Mouse (Mus musculus): ENCODE data around the gene Adam1a. TPM values are rescaled to one million over a fixed set of nuclear protein-coding genes. Genes with fewer than 3 reads are reported as not detected.

Adam1a gene
- total RNA-seq (2017): 13.8 and 14.0 TPM in 2 replicates

DNA sequence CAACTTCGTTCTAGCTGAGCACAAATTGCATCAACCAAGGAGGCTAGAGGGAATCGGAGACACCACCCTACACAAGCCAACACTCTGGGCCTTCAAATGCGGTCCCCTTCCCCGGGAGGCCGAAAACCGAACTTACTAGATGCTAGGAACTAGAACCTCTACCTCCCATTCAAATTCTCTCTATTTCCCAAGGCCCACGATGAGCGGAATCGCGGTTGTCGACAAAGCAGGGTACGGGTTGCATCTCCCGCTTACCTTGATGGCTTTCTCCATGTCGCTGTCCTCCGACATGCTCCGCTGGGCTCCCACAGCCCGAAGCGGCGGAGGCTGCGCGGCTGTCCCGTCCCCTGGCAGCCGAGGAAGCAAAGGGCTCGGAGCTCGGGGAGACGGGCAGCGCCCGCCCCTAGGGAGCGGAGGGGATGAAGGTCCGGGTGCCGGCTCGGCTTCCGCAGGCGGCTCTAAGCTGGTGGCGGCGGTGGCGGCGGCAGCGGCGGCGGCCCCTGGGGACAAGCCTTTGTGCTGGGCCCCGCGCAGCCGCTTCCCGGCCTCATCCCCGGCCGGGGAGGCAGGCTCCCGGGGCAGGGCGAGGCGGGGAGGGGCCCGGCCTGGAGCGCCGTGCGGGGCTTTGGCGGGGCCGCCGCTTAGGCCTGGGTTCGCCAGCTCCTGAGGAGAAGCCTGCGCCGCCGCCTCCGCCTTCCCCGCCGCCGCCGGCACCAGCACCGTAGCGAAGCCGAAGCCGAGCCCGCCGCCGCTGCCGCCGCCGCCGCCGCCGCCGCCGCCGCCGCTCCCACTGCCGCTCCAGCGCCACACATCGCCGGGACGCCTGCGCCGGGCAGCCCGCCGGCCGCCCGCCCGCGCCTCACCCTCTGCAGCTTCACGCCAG is at the start of gene Adam1a, which contains the start of gene Gm42878:
Adam1a (minus strand) TSS at position 573 of the 883 bp plus-strand sequence.
Gm42878 (minus strand) TSS at position 573 of the 883 bp plus-strand sequence.
- ATAC-seq (ENCODE audit: extremely low read depth, insufficient number of reproducible peaks, low FRiP score, poor library complexity, severe bottlenecking): no peak

DNA sequence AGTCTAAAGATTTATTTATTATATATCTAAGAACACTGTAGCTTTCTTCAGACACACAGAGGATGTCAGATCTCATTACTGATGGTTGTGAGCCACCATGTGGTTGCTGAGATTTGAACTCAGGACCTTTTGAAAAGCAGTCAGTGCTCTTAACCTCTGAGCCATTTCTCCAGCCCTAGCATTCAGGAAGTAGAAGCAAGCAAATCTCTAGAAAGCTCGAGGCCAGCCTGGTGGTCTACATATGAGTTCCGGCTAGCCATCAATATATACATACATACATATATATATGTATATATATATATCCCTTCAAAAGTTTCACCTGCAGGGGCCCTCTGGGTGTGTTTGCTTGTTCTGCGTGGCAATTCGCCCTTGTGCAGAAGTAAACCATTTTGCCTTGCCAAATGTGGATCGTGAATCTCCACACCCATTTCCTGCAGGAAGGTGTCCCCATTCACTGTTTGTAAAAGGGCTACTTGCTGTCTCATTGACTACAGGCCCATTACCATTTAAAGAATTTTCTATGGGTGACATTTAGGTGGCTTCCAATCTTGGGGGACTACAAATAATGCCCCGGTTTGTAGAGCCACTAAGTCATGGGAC is 49.5 kb upstream of the Adam1a start:
- ATAC-seq (ENCODE audit: extremely low read depth, insufficient number of reproducible peaks, low FRiP score, poor library complexity, severe bottlenecking): no peak

DNA sequence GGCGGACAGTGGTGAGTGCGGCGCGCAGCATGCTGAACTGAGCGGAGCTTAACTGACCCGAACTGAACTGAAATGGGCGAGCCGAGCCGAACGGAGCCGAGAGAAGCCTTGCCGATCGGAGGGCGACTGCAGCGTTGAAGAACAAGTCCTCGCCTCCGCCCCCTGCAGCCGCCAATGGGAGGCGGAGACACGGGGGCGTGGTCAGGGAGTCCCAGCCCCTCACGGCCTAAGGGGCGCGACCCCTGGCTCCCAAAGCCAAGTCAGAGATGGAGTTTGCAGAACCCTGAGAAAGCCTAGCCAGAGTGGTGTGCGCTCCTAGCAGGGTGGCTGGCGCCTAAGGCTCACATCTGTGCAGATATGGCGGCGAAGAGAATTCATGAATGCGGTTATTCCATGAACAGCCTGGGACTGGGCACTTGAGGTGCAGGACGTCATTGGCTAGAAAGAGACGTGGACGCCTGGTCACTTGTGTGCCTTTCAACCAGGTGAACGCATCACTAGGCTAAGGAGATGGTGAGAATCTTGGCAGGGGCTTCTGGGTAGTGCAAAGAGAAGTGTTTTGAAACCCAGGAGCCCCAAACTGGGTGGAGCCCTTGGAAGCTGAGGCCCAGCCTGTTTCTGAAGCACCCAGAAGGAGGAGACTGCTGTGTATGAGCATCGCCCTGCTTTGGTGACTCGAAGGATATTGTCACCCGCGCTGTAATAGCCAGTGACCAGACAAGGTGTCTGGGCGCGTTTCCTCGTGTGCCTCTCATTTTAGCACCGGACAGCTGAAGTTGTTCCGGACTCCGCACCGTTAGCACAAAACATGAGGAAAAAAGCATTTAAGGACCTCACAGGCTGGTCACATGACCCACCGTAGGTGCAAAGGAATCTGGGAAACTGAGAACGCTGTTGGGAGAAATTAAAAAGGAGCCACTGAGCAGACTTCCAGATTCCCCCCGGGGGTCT is 48.4 kb upstream of the Adam1a start, which contains the start of gene Aldh2:
Aldh2 (minus strand) TSS at position 374 of the 951 bp plus-strand sequence.
- peak; percentile 62 for ATAC-seq (ENCODE audit: extremely low read depth, insufficient number of reproducible peaks, low FRiP score, poor library complexity, severe bottlenecking)

DNA sequence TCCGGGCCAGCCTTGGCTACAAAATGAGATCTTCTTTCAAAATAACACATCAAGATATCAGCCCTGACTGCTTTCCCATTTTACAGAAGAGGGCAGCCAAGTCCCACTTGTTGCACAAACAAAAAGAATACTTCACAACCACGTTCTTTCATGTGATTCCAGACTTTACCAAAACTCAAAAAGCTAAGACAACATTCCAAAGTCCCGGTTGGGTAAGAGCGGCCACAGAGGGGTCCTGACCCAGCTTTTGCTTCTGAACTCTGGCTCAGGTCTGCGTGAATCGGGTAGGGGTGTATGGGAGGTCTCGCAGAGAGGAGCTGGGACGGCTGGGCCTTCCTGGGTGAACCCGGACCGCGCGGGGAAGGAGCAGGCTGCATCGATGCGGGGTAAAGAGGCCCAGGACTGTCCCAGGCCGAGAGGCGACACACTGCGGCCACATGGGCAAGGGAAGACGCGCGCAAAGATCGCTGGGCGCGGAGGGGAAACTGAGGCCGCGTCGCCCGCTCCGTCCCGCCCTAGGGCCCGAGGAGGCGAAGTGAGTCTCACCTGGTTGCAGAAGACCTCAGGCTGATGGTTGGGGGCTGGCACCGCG is 47.6 kb upstream of the Adam1a start:
- ATAC-seq (ENCODE audit: extremely low read depth, insufficient number of reproducible peaks, low FRiP score, poor library complexity, severe bottlenecking): no peak

DNA sequence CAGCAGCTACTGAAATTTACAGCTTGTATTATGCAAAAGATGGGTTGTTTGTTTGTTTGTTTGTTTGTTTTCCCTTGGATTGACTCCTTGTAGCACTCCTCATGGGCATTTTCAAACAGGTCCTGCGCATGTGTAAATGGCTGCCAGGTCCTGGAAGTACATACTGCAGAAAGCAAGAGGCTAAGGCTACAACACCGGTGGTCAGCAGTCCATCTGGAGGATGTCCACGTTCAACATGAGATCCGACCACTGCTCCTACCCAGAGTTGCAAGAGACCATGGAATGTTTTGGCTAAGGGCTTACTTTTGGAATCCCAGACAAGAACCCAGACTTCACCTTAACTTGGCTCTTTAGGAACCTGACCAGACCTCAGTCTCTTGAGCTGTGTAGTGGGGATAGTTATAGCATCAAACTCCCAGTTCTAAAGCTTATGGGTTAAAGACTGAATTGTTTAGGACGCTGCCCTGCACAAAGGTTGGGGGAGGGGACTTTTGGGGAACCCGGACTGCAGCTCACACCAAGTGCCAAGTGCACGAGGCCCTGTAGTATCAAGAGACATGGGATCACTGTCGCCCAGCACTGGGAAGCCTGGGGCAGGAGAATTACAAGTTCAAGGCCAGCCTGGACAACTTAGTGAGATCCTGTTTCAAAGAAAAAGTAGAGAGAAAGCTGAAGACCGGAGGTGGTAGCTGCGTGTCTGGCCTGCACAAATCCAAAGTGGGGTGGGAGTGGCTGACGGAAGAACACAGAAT is 47.0 kb upstream of the Adam1a start:
- ATAC-seq (ENCODE audit: extremely low read depth, insufficient number of reproducible peaks, low FRiP score, poor library complexity, severe bottlenecking): no peak

DNA sequence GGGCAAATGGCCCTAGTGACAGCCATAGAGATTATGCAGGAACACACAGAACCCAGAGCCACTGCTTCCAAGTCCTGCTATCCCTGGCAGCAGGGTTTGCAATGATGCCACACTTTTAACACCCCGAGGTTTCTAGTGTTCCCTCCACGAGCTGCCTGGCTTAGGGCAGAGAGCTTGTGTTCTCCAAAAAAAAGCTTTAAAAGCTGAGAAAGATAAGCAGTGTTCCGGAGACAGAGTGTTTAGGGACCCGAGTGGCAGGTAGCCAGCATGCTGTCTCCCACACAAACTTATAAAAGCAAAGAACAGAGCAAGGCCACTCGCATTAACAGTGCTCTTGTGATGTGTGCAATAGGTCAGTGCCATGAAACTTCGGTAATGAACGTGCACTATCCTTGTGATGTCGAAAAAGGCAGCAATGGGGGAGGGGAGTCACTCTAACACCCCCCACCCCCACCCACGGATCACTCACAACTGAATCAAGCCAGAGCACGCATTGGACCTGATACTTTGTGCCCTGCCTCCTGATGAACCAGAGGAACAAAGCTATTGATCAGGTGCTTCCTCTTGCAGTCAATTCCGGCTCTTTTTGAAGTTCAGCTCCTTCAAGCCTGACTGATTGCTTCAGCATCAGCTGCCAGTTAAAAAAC is 46.3 kb upstream of the Adam1a start:
- ATAC-seq (ENCODE audit: extremely low read depth, insufficient number of reproducible peaks, low FRiP score, poor library complexity, severe bottlenecking): no peak

DNA sequence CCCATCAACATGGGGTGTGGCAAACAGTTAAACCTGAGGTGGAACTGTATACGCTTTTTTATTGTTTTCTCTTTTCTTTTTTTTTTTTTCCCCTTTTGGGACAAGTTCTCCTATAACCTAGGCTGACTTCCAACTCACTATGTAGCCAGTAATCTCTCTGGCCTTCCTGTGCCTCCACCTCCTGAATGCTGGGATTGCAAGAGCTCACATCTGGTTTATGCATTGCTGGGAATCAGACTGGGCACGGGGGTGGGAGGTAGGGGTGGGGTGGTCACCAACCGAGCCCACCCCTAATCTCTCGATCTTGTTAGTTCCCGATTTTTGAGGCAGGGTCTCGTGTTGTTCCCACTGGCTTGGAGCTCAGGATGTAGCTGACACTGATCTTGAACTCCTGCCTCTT is 44.6 kb upstream of the Adam1a start:
- no peak for ATAC-seq (ENCODE audit: extremely low read depth, insufficient number of reproducible peaks, low FRiP score, poor library complexity, severe bottlenecking)

DNA sequence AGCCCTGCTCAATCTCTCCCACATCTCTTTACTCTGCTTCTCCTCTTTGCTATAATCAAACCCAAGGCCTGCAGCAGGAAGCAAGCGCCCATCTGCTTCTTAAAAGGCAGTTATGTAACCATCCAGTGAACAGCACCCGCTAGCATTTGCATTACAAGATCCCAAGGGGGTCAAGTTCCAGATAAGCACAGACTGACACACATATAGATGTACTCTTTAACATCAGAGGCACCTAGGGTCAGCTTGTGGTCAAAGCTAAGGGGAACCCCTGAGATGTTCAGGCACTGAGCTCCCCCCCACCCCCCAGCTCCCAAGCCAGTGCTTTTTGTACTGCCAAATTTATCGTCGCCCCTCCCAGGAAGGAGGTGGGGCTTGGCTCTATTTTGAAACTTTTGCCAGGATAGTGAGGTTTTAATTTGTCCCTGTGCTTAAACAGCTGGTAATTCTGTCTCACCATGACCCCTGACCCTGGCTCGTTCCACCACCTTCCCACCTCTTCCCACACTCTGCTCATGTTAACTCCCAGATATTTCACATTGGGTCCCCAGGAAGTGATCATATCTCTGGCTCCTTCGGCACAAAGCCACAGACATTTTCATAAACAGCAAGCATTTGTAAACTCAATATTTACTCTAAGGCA is 41.2 kb upstream of the Adam1a start:
- ATAC-seq (ENCODE audit: extremely low read depth, insufficient number of reproducible peaks, low FRiP score, poor library complexity, severe bottlenecking): peak; percentile 67

DNA sequence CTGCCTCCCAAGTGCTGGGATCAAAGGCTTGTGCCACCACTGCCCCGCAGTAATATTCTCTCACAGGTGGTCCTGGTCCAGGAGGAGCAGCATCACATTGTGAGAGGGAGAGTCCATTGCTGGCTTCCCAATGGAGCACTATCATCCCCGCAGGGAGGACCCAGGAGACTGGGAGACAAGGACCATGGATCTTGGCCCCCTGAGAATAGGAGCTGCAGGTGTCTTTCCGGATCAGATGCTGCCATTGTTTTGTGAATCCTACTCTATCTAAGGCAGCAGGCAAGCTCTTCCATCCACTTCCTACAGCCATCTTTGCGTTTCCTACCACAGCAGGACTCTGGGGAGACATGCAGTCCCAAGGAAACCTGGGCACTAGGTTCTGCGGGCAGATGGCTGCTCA is 40.4 kb upstream of the Adam1a start:
- no peak for ATAC-seq (ENCODE audit: extremely low read depth, insufficient number of reproducible peaks, low FRiP score, poor library complexity, severe bottlenecking)

DNA sequence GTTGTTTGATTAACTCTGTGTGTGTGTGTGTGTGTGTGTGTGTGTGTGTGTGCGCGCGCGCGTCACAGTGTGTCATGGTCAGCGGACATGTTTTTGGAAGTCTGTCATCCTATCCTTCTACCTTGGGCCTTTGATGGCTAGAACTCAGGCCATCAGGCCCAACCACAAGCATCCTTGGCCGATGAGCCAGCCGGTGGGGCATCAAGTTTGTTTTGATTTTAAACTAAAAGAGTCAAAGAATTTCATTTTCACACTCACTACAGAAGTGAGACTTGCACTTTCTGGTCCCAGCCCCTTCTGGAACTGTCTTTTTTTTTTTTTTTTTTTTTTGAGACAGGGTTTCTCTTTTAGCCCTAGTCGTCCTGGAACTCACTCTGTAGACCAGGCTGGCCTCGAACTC is 39.7 kb upstream of the Adam1a start:
- no peak for ATAC-seq (ENCODE audit: extremely low read depth, insufficient number of reproducible peaks, low FRiP score, poor library complexity, severe bottlenecking)

DNA sequence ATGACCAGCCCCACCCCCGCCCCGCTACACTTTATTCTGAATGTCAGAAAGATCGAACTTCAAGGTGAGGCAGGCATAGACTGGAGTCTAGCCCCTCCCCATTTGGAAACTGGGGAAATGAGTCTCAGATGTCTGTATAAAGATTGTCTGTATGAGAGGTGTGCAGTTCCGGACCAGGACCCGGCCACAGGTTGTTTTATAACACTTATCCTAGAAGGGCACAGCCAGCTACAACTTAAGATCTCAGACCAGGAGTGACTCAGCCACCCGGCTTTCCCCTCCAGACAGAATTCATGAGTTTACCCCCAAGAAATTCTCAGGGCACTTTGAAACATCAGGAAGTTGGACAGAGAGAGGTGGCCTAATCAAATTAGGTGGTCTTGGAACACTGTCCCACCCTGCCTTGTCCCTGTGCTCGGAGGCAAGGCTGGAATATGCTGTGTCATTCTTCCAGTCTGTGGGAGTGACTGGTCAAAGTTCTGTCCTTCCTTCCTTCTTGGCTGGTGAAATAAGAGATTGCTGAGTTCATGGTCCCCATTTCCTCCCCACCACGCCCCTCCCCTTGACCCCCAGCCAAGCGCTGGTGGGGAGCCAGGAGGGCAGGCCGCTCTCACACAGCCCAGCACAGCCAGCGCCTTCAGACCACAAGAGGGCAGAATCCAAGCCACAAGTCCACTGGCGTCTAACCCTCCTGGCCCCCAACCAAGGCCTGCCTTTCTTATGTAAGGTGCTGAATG is 38.7 kb upstream of the Adam1a start:
- peak; percentile 69 for ATAC-seq (ENCODE audit: extremely low read depth, insufficient number of reproducible peaks, low FRiP score, poor library complexity, severe bottlenecking)

DNA sequence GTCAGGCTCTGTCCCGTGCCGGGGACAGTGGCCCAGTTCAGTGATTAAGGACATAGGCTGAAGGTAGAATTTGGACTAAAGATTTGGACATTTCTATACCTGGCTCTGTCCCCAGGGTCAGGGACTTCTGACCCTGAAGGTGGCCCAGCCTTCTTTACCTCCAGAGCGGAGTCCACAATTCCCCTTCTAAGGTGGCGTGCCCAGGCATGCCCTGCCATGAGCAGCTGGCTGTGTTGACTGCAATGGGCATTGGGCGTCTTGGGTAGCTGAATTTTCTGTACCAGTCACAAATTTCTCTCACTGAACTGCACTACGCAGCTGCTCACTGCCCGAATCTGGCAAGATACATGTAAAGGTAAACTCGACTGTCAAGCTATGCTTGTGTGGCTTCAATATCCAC is 36.7 kb upstream of the Adam1a start:
- ATAC-seq (ENCODE audit: extremely low read depth, insufficient number of reproducible peaks, low FRiP score, poor library complexity, severe bottlenecking): no peak

DNA sequence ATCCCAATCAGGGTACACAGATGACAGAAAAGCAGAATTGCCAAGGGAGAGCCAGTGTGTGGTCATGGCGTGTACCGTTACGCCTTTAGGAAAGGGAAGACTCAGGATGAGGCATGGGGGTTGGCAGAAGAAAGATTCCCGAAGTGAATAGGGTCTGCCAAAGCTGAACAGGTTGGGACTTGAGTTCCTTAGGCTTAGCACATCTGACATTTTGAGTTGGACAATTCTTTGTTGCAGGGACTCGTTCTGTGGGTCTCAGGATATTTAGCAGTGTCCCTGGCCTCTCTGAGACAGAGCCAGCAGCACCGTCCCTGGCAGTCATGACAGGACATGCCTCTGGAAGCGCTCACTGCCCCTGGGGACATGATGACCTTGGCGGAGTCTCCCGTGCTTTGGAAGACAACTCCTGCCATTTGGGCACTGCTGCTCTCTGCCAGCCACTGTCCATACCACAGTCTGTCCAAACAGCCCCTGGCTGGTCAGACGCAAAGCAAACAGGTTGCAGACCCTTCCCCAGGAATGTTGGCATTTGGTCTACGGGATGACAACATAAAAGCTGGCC is 31.7 kb upstream of the Adam1a start:
- no peak for ATAC-seq (ENCODE audit: extremely low read depth, insufficient number of reproducible peaks, low FRiP score, poor library complexity, severe bottlenecking)

DNA sequence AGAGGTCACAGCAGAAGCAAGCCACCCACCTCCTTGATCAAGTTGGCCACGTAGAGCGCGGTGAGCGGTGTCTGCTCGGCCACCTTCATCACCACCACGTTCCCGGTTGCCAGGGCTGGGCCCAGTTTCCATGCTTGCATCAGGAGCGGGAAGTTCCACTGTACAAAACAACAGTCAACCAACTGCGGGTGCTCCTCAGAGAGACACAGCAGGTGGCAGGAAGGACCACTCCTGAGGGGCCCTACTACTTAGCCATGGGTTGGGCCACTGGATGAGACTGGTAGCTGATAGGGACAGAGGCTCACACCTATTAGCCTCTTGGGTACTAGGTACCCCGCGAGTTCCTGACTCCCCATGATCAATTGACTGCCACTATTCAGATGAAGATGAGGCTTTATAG is 30.6 kb upstream of the Adam1a start:
- no peak for ATAC-seq (ENCODE audit: extremely low read depth, insufficient number of reproducible peaks, low FRiP score, poor library complexity, severe bottlenecking)

DNA sequence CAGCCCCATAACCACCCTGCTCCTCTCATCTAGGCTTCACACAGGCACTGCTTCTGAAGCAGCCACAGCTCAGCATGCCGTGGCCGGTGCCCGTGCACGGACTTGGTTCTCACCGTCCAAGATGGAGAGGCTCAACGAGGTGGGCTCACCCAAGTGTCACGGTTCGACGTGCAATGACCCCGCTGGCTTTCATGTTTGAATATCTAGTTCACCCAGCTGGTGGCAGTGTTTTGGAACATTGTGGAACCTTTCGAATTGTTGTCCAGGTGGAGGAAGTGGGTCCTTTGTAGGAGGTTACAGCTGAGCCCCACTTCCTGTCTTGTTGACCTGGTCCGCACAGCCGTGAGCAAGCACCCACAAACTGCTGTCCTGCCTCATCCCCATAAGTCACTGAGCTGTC is 28.9 kb upstream of the Adam1a start:
- no peak for ATAC-seq (ENCODE audit: extremely low read depth, insufficient number of reproducible peaks, low FRiP score, poor library complexity, severe bottlenecking)

DNA sequence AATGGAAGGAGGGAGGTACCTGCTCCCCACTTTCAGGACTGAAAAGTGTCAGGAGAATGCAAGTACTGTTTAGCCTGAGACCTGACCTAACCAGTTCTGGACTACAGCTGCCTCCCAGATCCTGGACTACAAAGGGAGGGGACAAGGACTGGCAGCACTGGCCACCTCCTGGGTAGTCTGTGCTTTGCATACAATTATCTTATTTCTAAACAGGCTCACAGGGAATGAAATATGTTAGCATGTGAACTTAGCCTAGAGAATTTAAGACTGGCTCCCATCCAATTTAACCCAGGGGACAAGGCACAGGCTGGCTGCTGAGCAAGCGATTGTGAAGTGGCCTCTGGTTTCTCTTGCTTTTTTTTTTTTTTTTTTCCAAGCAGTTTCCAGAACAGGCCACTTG is 25.5 kb upstream of the Adam1a start:
- no peak for ATAC-seq (ENCODE audit: extremely low read depth, insufficient number of reproducible peaks, low FRiP score, poor library complexity, severe bottlenecking)
